Mouse (Mus musculus) limb, embryonic 15.5 days (tissue): ENCODE data around the gene Mark2. TPM values are rescaled to one million over a fixed set of nuclear protein-coding genes. Genes with fewer than 3 reads are reported as not detected.

Experiments
- polyA plus RNA-seq: library from polyadenylated mRNA; unstranded; fragments of >200 nt; fragmentation: Nextera tagmentation; extraction: Ambion mirVana; gene quantifications from 2 replicates; pipeline ENCODE4 v1.2.1, GENCODE M21; 2015

Mark2 gene
- polyA plus RNA-seq, 1 experiment from 2014 or later = 46.4 TPM

Other genes starting within 250 kb of the Mark2 start
- gene Flrt1, start 236.1 kb downstream of the Mark2 start, polyA plus RNA-seq = 5.6 and 5.8 TPM in 2 replicates
- gene Otub1, start 135.5 kb downstream of the Mark2 start, polyA plus RNA-seq = 183 and 197 TPM in 2 replicates
- gene Cox8a, start 124.2 kb downstream of the Mark2 start, polyA plus RNA-seq = 676 and 682 TPM in 2 replicates
- 43.4 and 45.0 TPM in 2 replicates for gene Naa40, start 100.7 kb downstream of the Mark2 start, polyA plus RNA-seq
- gene Rcor2, start 74.5 kb downstream of the Mark2 start, polyA plus RNA-seq = 16.9 TPM in 2 replicates
- 24.8 and 26.0 TPM in 2 replicates for gene Spindoc, start 41.1 kb upstream of the Mark2 start, polyA plus RNA-seq
- 6.4 and 7.8 TPM in 2 replicates for gene 2700081O15Rik, start 75.8 kb upstream of the Mark2 start, polyA plus RNA-seq
- 122 and 129 TPM in 2 replicates for gene Rtn3, start 141.4 kb upstream of the Mark2 start, polyA plus RNA-seq
- gene Atl3, start 152.2 kb upstream of the Mark2 start, polyA plus RNA-seq = 14.3 and 16.6 TPM in 2 replicates
- gene Pla2g16, start 215.6 kb upstream of the Mark2 start, polyA plus RNA-seq = 12.9 and 15.8 TPM in 2 replicates